Comparison of ENCODE assay signal across 11 mouse cellular contexts in genomic region chr9:75541497-75541896, GRCm38 (mm10). TPM values are rescaled to one million over a fixed set of nuclear protein-coding genes. Genes with fewer than 3 reads are reported as not detected.
DNase-seq lines count a peak whose midpoint lies in the region; ATAC-seq and TF ChIP-seq lines count a peak whose summit lies in the region.
"Had no signal": no experiment of that assay in that cellular context is flagged by ENCODE, and none has a peak within 500 bp of the region (broad histone marks: within the 10 kb centered on the region; RNA-seq: fewer than 3 reads in every experiment).

No protein-coding gene starts in this region.

- H3K4me2 ChIP-seq in heart, embryonic 11.5 days = no peak overlapping the region
- no peak overlapping the region for H3K4me2 ChIP-seq in lung, embryonic 14.5 days
- H3K4me2 ChIP-seq in stomach, embryonic 16.5 days (ENCODE audit: low read depth, low read length) = peak overlapping the region; percentile 3; the same call in 1 of the 2 replicates
- H3K4me2 ChIP-seq: embryonic facial prominence, embryonic 15.5 days had no signal

- H3K27ac ChIP-seq in heart, embryonic 11.5 days (ENCODE audit: low read depth, low read length) = peak overlapping the region; percentile 29; the same call in 1 of the 2 replicates
- no peak overlapping the region for H3K27ac ChIP-seq in lung, embryonic 14.5 days (ENCODE audit: low read depth)
- H3K27ac ChIP-seq in stomach, embryonic 16.5 days (ENCODE audit: low read length) = peak overlapping the region; percentile 75
- H3K27ac ChIP-seq: embryonic facial prominence, embryonic 15.5 days; macrophage had no signal

- H3K27me3 ChIP-seq in heart, embryonic 11.5 days (ENCODE audit: control insufficient read depth, insufficient read depth, low read length) = no peaks in the 10 kb centered on the region
- H3K27me3 ChIP-seq in lung, embryonic 14.5 days (ENCODE audit: insufficient read depth, low read length) = no peaks in the 10 kb centered on the region
- no peaks in the 10 kb centered on the region for H3K27me3 ChIP-seq in stomach, embryonic 16.5 days (ENCODE audit: control insufficient read depth, insufficient read depth, low read length)
- H3K27me3 ChIP-seq: embryonic facial prominence, embryonic 15.5 days had no signal

- no peaks in the 10 kb centered on the region for H3K36me3 ChIP-seq in heart, embryonic 11.5 days (ENCODE audit: control insufficient read depth, insufficient read depth, low read length)
- no peaks in the 10 kb centered on the region for H3K36me3 ChIP-seq in lung, embryonic 14.5 days (ENCODE audit: insufficient read depth)
- H3K36me3 ChIP-seq in stomach, embryonic 16.5 days (ENCODE audit: control insufficient read depth, insufficient read depth, low read length) = no peaks in the 10 kb centered on the region
- H3K36me3 ChIP-seq: embryonic facial prominence, embryonic 15.5 days had no signal

- no peak for ATAC-seq in heart, embryonic 11.5 days (replicated peaks; ENCODE audit: insufficient number of reproducible peaks, low FRiP score, low TSS enrichment)
- peak; percentile 47 for ATAC-seq in granulocyte monocyte progenitor cell, adult 5-6 weeks (replicated peaks; ENCODE audit: poor library complexity, severe bottlenecking)
- peak; percentile 33; the same call in 1 of the 2 replicates for ATAC-seq in lung, embryonic 14.5 days (ENCODE audit: insufficient read depth)
- peak; percentile 70 for ATAC-seq in stomach, embryonic 16.5 days (ENCODE audit: insufficient read depth, low FRiP score)
- ATAC-seq in frontal cortex, adult (ENCODE audit: low TSS enrichment) = no peak

- no peak overlapping the region for H3K4me3 ChIP-seq in heart, embryonic 11.5 days (ENCODE audit: low read depth, low read length)
- no peak overlapping the region for H3K4me3 ChIP-seq in lung, embryonic 14.5 days (ENCODE audit: low read depth, low read length)
- no peak overlapping the region for H3K4me3 ChIP-seq in stomach, embryonic 16.5 days (replicated peaks; ENCODE audit: low read length)
- H3K4me3 ChIP-seq: embryonic facial prominence, embryonic 15.5 days had no signal

- no peaks in the 10 kb centered on the region for H3K9me3 ChIP-seq in heart, embryonic 11.5 days (replicated peaks; ENCODE audit: control insufficient read depth, low read length)
- no peaks in the 10 kb centered on the region for H3K9me3 ChIP-seq in lung, embryonic 14.5 days (ENCODE audit: low read depth, low read length)
- no peaks in the 10 kb centered on the region for H3K9me3 ChIP-seq in stomach, embryonic 16.5 days (replicated peaks; ENCODE audit: control insufficient read depth, low read length)
- H3K9me3 ChIP-seq: embryonic facial prominence, embryonic 15.5 days; G1E had no signal

- peaks cover 13% of the 10 kb centered on the region for H3K4me1 ChIP-seq in heart, embryonic 11.5 days (ENCODE audit: control insufficient read depth, insufficient read depth, low read length)
- H3K4me1 ChIP-seq in lung, embryonic 14.5 days (ENCODE audit: insufficient read depth) = peaks cover 10% of the 10 kb centered on the region; the same call in 1 of the 2 replicates
- peaks cover 34% of the 10 kb centered on the region for H3K4me1 ChIP-seq in stomach, embryonic 16.5 days (ENCODE audit: control insufficient read depth, insufficient read depth, low read length)

- intact Hi-C loops in heart, postnatal 36 days (cut with DNase I) = no loop called here

- WGBS in heart, embryonic 11.5 days (ENCODE audit: insufficient replicate concordance) = 17% methylated on average over 5 of the region's 5 CpGs
- WGBS in lung, embryonic 14.5 days = 11% methylated on average over 5 of the region's 5 CpGs
- WGBS in stomach, embryonic 16.5 days = 17% methylated on average over 5 of the region's 5 CpGs

- H3K9ac ChIP-seq in heart, embryonic 11.5 days (ENCODE audit: low read depth, low read length) = no peak overlapping the region
- no peak overlapping the region for H3K9ac ChIP-seq in lung, embryonic 14.5 days
- no peak overlapping the region for H3K9ac ChIP-seq in stomach, embryonic 16.5 days (ENCODE audit: low read length)
- H3K9ac ChIP-seq: embryonic facial prominence, embryonic 15.5 days had no signal

- no peak for DNase-seq in heart, postnatal 36 days
- peak; percentile 52 for DNase-seq in lung, embryonic 14.5 days
- no peak for DNase-seq in ovary, postnatal 10 days (ENCODE audit: low spot score)
- DNase-seq in right cerebral cortex, adult 18-20 months = no peak

- no peak for TF ChIP-seq CTCF in lung, embryonic 14.5 days (IDR thresholded peaks at IDR 0.05; ENCODE audit: low read depth)

RNA-seq across cellular contexts. Expression of gene Tmod3, which starts 18.0 kb away (rescaled TPM):
- polyA plus RNA-seq in heart, embryonic 11.5 days (2014; fragmentation: Nextera tagmentation; extraction: Ambion mirVana) = 80.0 and 86.9 TPM in 2 replicates
- total RNA-seq in heart, postnatal 36 days (2021) = 10 to 100 TPM; 65.4 to 68.9 TPM
- total RNA-seq in granulocyte monocyte progenitor cell, adult 5-6 weeks (2014; fragmentation: Nextera tagmentation) = 52.9 and 58.1 TPM in 2 replicates
- 59.5 and 64.2 TPM in 2 replicates for total RNA-seq in granulocyte monocyte progenitor cell, adult 5-6 weeks (2017)
- 131 TPM in 2 replicates for polyA plus RNA-seq in lung, embryonic 14.5 days (2014; fragmentation: Nextera tagmentation; extraction: Ambion mirVana)
- polyA plus RNA-seq in stomach, embryonic 16.5 days (2015; fragmentation: Nextera tagmentation; extraction: Ambion mirVana) = 159 and 182 TPM in 2 replicates

Comparison
In these comparisons a context has a peak if more than half of its experiments do, and no peak if none do; other contexts are left out.
1. ATAC-seq: peak in granulocyte monocyte progenitor cell, adult 5-6 weeks (single experiment), lung, embryonic 14.5 days (single experiment) and stomach, embryonic 16.5 days (single experiment); none in heart, embryonic 11.5 days (single experiment) and frontal cortex, adult (single experiment).